Mouse (Mus musculus) layer of hippocampus, postnatal 14 days (tissue): ENCODE results near the gene Pdxp. TPM values are rescaled to one million over a fixed set of nuclear protein-coding genes. Genes with fewer than 3 reads are reported as not detected.

Experiments used
- DNase-seq, 2 experiments: peaks; one replicate each; pipeline ENCODE4 v3.0.0; 2021 to 2022; ENCODE audit warnings: low spot score in 2 of 2, mixed read lengths in 1 of 2
- total RNA-seq, 2 experiments: library from RNA; stranded (reverse); gene quantifications; 2 replicates each; pipeline ENCODE4 v1.2.3; 2021

The Pdxp gene
- total RNA-seq, 2 experiments from 2014 or later, result 141 to 146 TPM

DNA sequence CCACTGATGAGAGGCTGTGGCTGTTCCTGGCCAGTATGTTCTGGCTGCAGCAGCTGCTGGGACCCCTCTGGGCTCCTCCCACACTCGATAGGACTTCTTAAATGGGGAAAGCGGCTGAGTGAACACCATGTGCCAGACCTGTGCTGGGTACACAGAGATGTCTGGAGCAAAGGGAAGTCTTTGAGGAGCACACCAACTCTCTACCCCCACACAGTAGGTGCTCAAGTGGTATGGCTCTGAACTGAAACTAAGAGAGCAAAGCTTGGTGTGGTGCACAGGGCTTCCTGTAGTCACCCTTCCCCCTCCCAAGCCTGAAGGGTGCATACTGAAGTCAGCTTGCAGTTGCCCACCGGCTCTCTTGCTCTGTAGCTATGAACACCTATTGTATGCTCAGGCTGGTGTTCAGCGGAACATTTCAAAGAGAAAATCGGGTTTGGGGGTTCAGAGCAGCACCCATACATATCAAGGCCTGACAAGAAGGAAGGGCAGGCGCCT, 15.2 kb upstream of the Pdxp start:
- no peak for DNase-seq

DNA sequence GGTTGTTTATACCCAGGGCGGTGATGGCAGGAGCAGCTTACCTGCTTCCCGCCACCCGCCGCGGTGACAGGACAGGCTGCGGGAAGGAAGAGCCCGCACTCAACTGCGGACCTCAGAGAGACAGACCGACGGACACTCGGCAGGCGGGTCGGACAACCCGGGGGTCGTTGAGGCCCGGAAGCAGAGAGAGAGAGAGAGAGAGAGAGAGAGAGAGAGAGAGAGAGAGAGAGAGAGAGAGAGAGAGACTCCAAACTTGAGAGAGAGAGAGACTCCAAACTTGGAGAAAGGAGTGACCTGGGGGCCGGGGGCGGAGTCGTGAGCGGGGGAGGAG, 14.3 kb upstream of the Pdxp start, which contains the start of gene Gm49510:
Gene Gm49510 (plus strand): TSS at position 259 of the 331 bp plus-strand sequence.
- DNase-seq, result no peak

- DNase-seq, result no peak
These were observed 13.8 kb upstream of the Pdxp start, which contains the start of gene Sh3bp1 for GRCm38 (mm10) chr15:78899740-78900584. TSS of gene Sh3bp1 (plus strand) at chr15:78899768.

- no peak for DNase-seq
These were observed 12.9 kb upstream of the Pdxp start for GRCm38 (mm10) chr15:78900585-78901421.

DNA sequence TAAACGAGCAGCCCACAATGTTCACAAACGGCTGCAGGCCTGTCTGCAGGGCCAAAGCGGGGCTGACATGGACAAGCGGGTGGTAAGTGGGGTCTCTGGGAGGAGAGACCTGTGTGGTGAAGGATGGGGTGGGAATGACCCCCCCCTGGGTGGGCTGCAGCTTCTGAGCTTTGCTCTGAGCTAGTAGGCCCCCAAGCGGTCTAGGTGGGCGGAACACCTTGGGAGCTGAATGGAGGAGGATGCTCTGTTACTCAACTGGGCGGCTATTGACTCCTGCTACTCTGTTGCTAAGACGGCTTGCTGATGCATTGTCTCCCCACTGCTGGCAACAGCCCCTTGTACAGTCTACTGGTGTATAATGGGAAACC, 12.3 kb upstream of the Pdxp start:
- no peak for DNase-seq

GRCm38 (mm10) chr15:78903243-78903642, 10.5 kb upstream of the Pdxp start:
- peak; percentile 80 to 84 for DNase-seq

DNA sequence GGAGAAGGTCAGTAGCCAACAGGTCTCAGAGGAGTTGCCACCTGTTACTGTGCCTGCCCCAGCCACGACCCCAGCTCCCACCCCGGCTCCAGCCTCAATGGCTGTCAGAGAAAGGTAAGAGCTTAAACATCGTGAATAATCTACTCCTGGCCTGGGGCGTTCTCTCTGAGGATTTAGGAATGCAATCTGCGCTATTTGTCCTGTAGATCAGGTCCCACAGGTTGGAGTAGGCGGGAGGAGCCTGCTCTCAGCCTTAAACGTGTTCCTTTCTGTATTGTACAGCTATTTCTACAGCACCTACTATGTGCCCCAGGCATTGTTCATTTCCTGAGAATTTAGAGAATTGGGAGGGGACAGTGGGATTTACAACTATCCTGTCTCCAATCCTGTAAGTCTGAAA, 5.3 kb upstream of the Pdxp start:
- DNase-seq, result no peak

DNA sequence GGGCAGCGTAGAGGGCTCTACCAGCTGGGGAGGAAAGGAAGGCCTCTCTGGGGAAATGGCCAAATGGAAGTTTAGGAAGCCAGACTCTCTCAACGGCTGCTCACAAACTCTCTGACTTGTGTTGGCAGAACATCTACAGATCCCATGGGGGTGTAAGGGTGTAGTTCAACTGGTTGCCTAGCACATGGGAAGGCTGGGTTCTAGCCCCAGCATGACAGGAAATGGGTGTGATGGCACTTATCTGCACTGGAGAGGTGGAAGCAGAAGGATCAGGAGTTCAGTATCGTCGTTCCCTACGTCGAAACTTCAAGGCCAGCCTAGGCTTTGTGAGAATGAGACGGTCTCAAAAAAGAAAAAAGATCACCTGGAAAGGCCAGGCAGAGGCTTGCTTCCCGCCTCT, 4.7 kb upstream of the Pdxp start:
- DNase-seq, result no peak

- DNase-seq, result no peak
These were observed 1.7 kb upstream of the Pdxp start for GRCm38 (mm10) chr15:78912040-78912439.

- DNase-seq, result peak in 1 of 2 experiments; percentile 63
These were observed 538 bp downstream of the Pdxp start for GRCm38 (mm10) chr15:78914091-78914822.

GRCm38 (mm10) chr15:78914823-78915659, 1.3 kb downstream of the Pdxp start:
- no peak for DNase-seq

GRCm38 (mm10) chr15:78915660-78916017, 1.9 kb downstream of the Pdxp start:
- DNase-seq, result peak; percentile 80 to 87

GRCm38 (mm10) chr15:78916052-78916826, 2.5 kb downstream of the Pdxp start:
- no peak for DNase-seq

DNA sequence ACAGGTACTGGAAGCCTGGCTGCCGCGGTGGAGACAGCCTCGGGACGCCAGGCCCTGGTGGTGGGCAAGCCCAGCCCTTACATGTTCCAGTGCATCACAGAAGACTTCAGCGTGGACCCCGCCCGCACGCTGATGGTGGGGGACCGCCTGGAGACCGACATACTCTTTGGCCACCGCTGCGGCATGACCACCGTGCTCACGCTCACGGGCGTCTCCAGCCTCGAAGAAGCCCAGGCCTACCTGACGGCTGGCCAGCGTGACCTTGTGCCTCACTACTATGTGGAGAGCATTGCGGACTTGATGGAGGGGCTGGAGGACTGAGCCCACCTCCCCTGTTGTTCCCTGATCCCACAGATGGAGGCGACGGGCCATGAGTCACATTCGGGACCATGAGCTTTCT, 4.4 kb downstream of the Pdxp start:
- no peak for DNase-seq

DNA sequence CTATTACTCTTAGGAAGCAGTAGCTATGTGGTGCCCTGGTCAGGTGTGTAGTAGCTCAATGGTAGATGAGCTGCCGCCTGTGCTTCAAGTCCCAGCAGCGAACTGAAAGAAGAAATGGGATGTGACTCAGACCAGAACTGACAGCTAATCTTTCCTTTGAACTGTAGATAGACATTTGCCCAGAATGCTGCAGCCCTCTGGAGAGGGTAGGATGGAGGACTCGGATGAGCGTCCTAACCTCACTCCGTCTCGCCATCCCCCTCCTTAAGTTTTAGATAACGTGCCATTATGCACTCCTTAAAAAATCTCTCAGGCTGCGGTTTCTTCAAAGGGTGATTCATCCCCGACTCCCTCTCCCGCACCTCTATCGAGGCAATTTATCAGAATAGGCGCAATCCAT, 6.2 kb downstream of the Pdxp start:
- DNase-seq, result no peak

DNA sequence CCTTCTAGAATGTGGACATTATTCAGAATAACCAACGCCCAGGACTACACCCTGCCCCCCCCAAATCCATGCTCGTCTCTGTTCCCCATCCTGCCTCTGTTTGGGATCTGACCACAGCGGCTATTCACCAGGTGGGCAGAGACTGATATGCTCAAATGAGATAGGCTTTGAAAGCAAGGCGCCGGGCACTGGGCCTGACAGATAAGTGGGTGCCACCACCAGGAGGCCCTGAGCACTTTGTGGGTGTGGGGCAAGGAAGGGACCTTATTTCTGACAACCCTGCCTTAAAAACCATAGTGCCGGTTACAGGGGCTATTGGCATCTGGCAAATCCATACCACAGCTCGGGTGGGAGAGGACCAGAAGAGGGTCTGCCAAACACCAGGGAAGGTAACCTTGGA, 9.0 kb downstream of the Pdxp start:
- no peak for DNase-seq

DNA sequence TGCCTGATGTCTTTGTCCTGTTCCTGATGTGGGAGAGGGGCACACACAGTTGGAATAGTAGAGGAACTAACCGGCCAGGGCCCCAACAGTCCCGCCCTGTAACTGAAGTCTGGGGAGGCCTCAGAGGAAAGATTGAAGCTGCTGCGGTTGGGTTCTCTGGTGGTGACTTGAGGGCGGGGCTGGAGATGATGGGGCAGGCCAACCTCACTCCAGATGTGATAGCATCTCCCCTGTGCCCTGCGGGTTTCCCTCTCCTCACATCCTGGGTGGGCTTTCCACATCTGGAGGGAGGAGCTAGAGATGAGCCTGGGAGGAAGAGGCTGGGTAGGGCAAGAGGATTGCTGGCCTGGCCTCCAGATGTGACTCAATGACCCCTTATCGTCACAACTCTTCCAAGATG, 9.9 kb downstream of the Pdxp start:
- no peak for DNase-seq

DNA sequence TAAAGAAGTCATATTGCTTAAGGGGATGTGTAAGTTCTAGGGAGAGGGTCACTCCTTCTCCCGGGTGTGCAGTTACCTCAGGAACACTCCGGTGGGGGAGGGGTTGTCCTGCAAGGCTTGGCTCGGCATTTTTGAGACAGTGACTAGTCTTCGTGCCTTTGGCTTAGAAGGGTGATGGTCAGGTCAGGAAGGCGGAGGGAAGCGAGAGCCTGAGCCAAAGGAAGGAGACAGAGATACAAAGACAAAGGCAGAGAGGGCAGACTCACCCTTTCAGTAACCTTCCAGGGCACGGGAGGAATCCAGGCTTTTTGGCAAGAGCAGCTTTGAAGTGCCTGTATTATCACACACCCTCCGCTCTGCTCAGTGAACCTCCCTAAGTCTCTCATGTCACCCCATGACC, 11.4 kb downstream of the Pdxp start:
- no peak for DNase-seq

GRCm38 (mm10) chr15:78926021-78926919, 12.6 kb downstream of the Pdxp start, which contains the start of gene Lgals1:
TSS of gene Lgals1 (plus strand) at chr15:78926725.
- DNase-seq, result peak; percentile 48 to 66
